Mouse (Mus musculus) spleen, postnatal 14 days (tissue): ENCODE measurements at regions not wholly inside any gene's neighbourhood (a gene's known extent, or its start where the extent isn't known, plus 50 kb on each side); places are given as distances from the start of the nearest gene placed in this dataset.
"Not testable (repeated sequence)": the region's sequence is repeated elsewhere in the genome, so short reads cannot be mapped to it uniquely, and the experiment has no call there.

Experiments
- DNase-seq, 2 experiments: peaks; one replicate each; pipeline ENCODE4 v3.0.0; 2021 to 2022; ENCODE audit warnings: low spot score in 2 of 2

- DNase-seq = peak in 1 of 2 experiments; percentile 7
These were observed 86.6 kb upstream of the Vmn1r2 start for GRCm38 (mm10) chr4:3080385-3081125.

- peak in 1 of 2 experiments; percentile 5 for DNase-seq
These were observed 85.8 kb upstream of the Vmn1r2 start for GRCm38 (mm10) chr4:3081148-3081952.

GRCm38 (mm10) chr4:3081953-3082950 is 84.9 kb upstream of the Vmn1r2 start:
- peak in 1 of 2 experiments; percentile 7 for DNase-seq

- DNase-seq = peak in 1 of 2 experiments; percentile 25
These were observed 83.7 kb upstream of the Vmn1r2 start for GRCm38 (mm10) chr4:3083161-3084020.

GRCm38 (mm10) chr4:3084021-3084545 is 83.0 kb upstream of the Vmn1r2 start:
- DNase-seq = no peak

- DNase-seq = peak in 1 of 2 experiments; percentile 6
These were observed 81.4 kb upstream of the Vmn1r2 start for GRCm38 (mm10) chr4:3085456-3086448.

GRCm38 (mm10) chr4:3087616-3088015 is 79.5 kb upstream of the Vmn1r2 start:
- not testable (repeated sequence) for DNase-seq

- no peak for DNase-seq
These were observed 77.3 kb upstream of the Vmn1r2 start for GRCm38 (mm10) chr4:3089567-3090377.

GRCm38 (mm10) chr4:3090378-3090735 is 76.8 kb upstream of the Vmn1r2 start:
- DNase-seq = no peak

GRCm38 (mm10) chr4:3090742-3091141 is 76.4 kb upstream of the Vmn1r2 start:
- DNase-seq = no peak
